Mouse (Mus musculus): ENCODE measurements around the gene Selp.

Gene Selp

GRCm38 (mm10) chr1:164097911-164098310 is 17.2 kb upstream of the Selp start:
- Histone ChIP-seq H3K4me1 (replicated peaks; ENCODE audit: low read depth, low read length) (no peaks in the 10 kb centered on the region), H3K27me3 (ENCODE audit: insufficient read depth, low read length) (no peaks in the 10 kb centered on the region), H3K4me3 (replicated peaks; ENCODE audit: low read length) (no peak overlapping the region), H3K36me3 (ENCODE audit: insufficient read depth, low read length) (no peaks in the 10 kb centered on the region), H3K9me3 (ENCODE audit: low read length) (no peaks in the 10 kb centered on the region)
- TF ChIP-seq POU5F1 (IDR thresholded peaks at IDR 0.05; ENCODE audit: borderline replicate concordance, low read length) = no peak
- no peak for TF ChIP-seq NANOG (IDR thresholded peaks at IDR 0.05; ENCODE audit: borderline replicate concordance, low read length)
- no peak for TF ChIP-seq CTCF (conservative IDR thresholded peaks at IDR 0.05; ENCODE audit: low read length)

- Histone ChIP-seq H3K36me3 (ENCODE audit: insufficient read depth, low read length) (no peaks in the 10 kb centered on the region), H3K4me1 (replicated peaks; ENCODE audit: low read depth, low read length) (no peaks in the 10 kb centered on the region), H3K4me3 (replicated peaks; ENCODE audit: low read length) (no peak overlapping the region), H3K9me3 (ENCODE audit: low read length) (no peaks in the 10 kb centered on the region), H3K27me3 (ENCODE audit: insufficient read depth, low read length) (no peaks in the 10 kb centered on the region)
- TF ChIP-seq NANOG (IDR thresholded peaks at IDR 0.05; ENCODE audit: borderline replicate concordance, low read length) (no peak), POU5F1 (IDR thresholded peaks at IDR 0.05; ENCODE audit: borderline replicate concordance, low read length) (no peak), CTCF (conservative IDR thresholded peaks at IDR 0.05; ENCODE audit: low read length) (no peak)
Observed at GRCm38 (mm10) chr1:164098372-164098771, 16.7 kb upstream of the Selp start.

GRCm38 (mm10) chr1:164109763-164110162 is 5.3 kb upstream of the Selp start:
- H3K4me1 ChIP-seq (replicated peaks; ENCODE audit: low read depth, low read length) = no peaks in the 10 kb centered on the region
- no peak for TF ChIP-seq POU5F1 (IDR thresholded peaks at IDR 0.05; ENCODE audit: borderline replicate concordance, low read length)
- no peak for TF ChIP-seq CTCF (conservative IDR thresholded peaks at IDR 0.05; ENCODE audit: low read length)
- no peak for TF ChIP-seq NANOG (IDR thresholded peaks at IDR 0.05; ENCODE audit: borderline replicate concordance, low read length)
- H3K4me3 ChIP-seq (replicated peaks; ENCODE audit: low read length) = no peak overlapping the region
- H3K9me3 ChIP-seq (ENCODE audit: low read length) = no peaks in the 10 kb centered on the region
- H3K36me3 ChIP-seq (ENCODE audit: insufficient read depth, low read length) = no peaks in the 10 kb centered on the region
- H3K27me3 ChIP-seq (ENCODE audit: insufficient read depth, low read length) = no peaks in the 10 kb centered on the region

- no peaks in the 10 kb centered on the region for H3K27me3 ChIP-seq (ENCODE audit: insufficient read depth, low read length)
- H3K4me3 ChIP-seq (replicated peaks; ENCODE audit: low read length) = no peak overlapping the region
- H3K4me1 ChIP-seq (replicated peaks; ENCODE audit: low read depth, low read length) = no peaks in the 10 kb centered on the region
- H3K9me3 ChIP-seq (ENCODE audit: low read length) = no peaks in the 10 kb centered on the region
- H3K36me3 ChIP-seq (ENCODE audit: insufficient read depth, low read length) = no peaks in the 10 kb centered on the region
- no peak for TF ChIP-seq POU5F1 (IDR thresholded peaks at IDR 0.05; ENCODE audit: borderline replicate concordance, low read length)
- no peak for TF ChIP-seq NANOG (IDR thresholded peaks at IDR 0.05; ENCODE audit: borderline replicate concordance, low read length)
Observed at GRCm38 (mm10) chr1:164110591-164111329, 4.3 kb upstream of the Selp start.

- Histone ChIP-seq H3K4me1 (replicated peaks; ENCODE audit: low read depth, low read length) (no peaks in the 10 kb centered on the region), H3K4me3 (replicated peaks; ENCODE audit: low read length) (no peak overlapping the region), H3K36me3 (ENCODE audit: insufficient read depth, low read length) (no peaks in the 10 kb centered on the region), H3K27me3 (ENCODE audit: insufficient read depth, low read length) (no peaks in the 10 kb centered on the region), H3K9me3 (ENCODE audit: low read length) (no peaks in the 10 kb centered on the region)
- TF ChIP-seq NANOG (IDR thresholded peaks at IDR 0.05; ENCODE audit: borderline replicate concordance, low read length) (no peak), POU5F1 (IDR thresholded peaks at IDR 0.05; ENCODE audit: borderline replicate concordance, low read length) (no peak), CTCF (conservative IDR thresholded peaks at IDR 0.05; ENCODE audit: low read length) (no peak)
Observed at GRCm38 (mm10) chr1:164114280-164114679, 784 bp upstream of the Selp start.

GRCm38 (mm10) chr1:164115647-164116046 is 583 bp downstream of the Selp start:
- H3K4me1 ChIP-seq (replicated peaks; ENCODE audit: low read depth, low read length) = no peaks in the 10 kb centered on the region
- no peaks in the 10 kb centered on the region for H3K36me3 ChIP-seq (ENCODE audit: insufficient read depth, low read length)
- no peaks in the 10 kb centered on the region for H3K27me3 ChIP-seq (ENCODE audit: insufficient read depth, low read length)
- H3K9me3 ChIP-seq (ENCODE audit: low read length) = no peaks in the 10 kb centered on the region
- no peak overlapping the region for H3K4me3 ChIP-seq (replicated peaks; ENCODE audit: low read length)
- TF ChIP-seq NANOG (IDR thresholded peaks at IDR 0.05; ENCODE audit: borderline replicate concordance, low read length) (no peak), CTCF (conservative IDR thresholded peaks at IDR 0.05; ENCODE audit: low read length) (no peak), POU5F1 (IDR thresholded peaks at IDR 0.05; ENCODE audit: borderline replicate concordance, low read length) (no peak)

GRCm38 (mm10) chr1:164117869-164118268 is 2.8 kb downstream of the Selp start:
- Histone ChIP-seq H3K36me3 (ENCODE audit: insufficient read depth, low read length) (no peaks in the 10 kb centered on the region), H3K4me1 (replicated peaks; ENCODE audit: low read depth, low read length) (no peaks in the 10 kb centered on the region), H3K4me3 (replicated peaks; ENCODE audit: low read length) (no peak overlapping the region), H3K9me3 (ENCODE audit: low read length) (no peaks in the 10 kb centered on the region), H3K27me3 (ENCODE audit: insufficient read depth, low read length) (no peaks in the 10 kb centered on the region)
- TF ChIP-seq CTCF (conservative IDR thresholded peaks at IDR 0.05; ENCODE audit: low read length) (no peak), NANOG (IDR thresholded peaks at IDR 0.05; ENCODE audit: borderline replicate concordance, low read length) (no peak), POU5F1 (IDR thresholded peaks at IDR 0.05; ENCODE audit: borderline replicate concordance, low read length) (no peak)

GRCm38 (mm10) chr1:164119892-164120776 is 5.1 kb downstream of the Selp start:
- Histone ChIP-seq H3K27me3 (ENCODE audit: insufficient read depth, low read length) (no peaks in the 10 kb centered on the region), H3K36me3 (ENCODE audit: insufficient read depth, low read length) (no peaks in the 10 kb centered on the region), H3K4me3 (replicated peaks; ENCODE audit: low read length) (no peak overlapping the region), H3K9me3 (ENCODE audit: low read length) (no peaks in the 10 kb centered on the region), H3K4me1 (replicated peaks; ENCODE audit: low read depth, low read length) (no peaks in the 10 kb centered on the region)
- no peak for TF ChIP-seq CTCF (conservative IDR thresholded peaks at IDR 0.05; ENCODE audit: low read length)
- no peak for TF ChIP-seq NANOG (IDR thresholded peaks at IDR 0.05; ENCODE audit: borderline replicate concordance, low read length)
- TF ChIP-seq POU5F1 (IDR thresholded peaks at IDR 0.05; ENCODE audit: borderline replicate concordance, low read length) = no peak
